Mouse (Mus musculus) embryonic facial prominence, embryonic 10.5 days (tissue): ENCODE data around the gene Anln. TPM values are rescaled to one million over a fixed set of nuclear protein-coding genes. Genes with fewer than 3 reads are reported as not detected.

Source experiments
- DNase-seq: peaks from one replicate; pipeline ENCODE4 v3.0.0-alpha.2; 2017; ENCODE audit warnings: low spot score
- H3K27ac ChIP-seq: fragments of 300-500 bp; sonication (generic); replicated peaks from 2 replicates; pipeline ENCODE4 v1.5.1; 2016; ENCODE audit warnings: mild to moderate bottlenecking
- H3K27me3 ChIP-seq: fragments of 300-500 bp; sonication (generic); replicated peaks from 2 replicates; pipeline ENCODE4 v1.6.1; 2016; ENCODE audit warnings: low read depth, mild to moderate bottlenecking; ENCODE audit not compliant: poor library complexity, severe bottlenecking
- H3K36me3 ChIP-seq: fragments of 300-500 bp; sonication (generic); replicated peaks from 2 replicates; pipeline ENCODE4 v1.6.1; 2016; ENCODE audit warnings: mild to moderate bottlenecking, moderate library complexity
- H3K4me1 ChIP-seq: fragments of 300-500 bp; sonication (generic); 2 replicates; pipeline ENCODE4 v1.6.1; 2016
- H3K4me3 ChIP-seq: fragments of 300-500 bp; sonication (generic); 2 replicates; pipeline ENCODE4 v1.5.1; 2016; ENCODE audit warnings: mild to moderate bottlenecking, moderate library complexity
- H3K9me3 ChIP-seq: fragments of 300-500 bp; sonication (generic); 2 replicates; pipeline ENCODE4 v1.6.1; 2016; ENCODE audit warnings: mild to moderate bottlenecking
- WGBS: fragments of 180-500 bp; shearing (Covaris S2); methylation state at CpG from one replicate; pipeline ENCODE4 v1.1.7; 2016; 5-methylcytosine and 5-hydroxymethylcytosine counted together
- polyA plus RNA-seq: library from polyadenylated mRNA; unstranded; fragments of >200 nt; fragmentation: Nextera tagmentation; extraction: Ambion mirVana; gene quantifications from 2 replicates; pipeline ENCODE4 v1.2.1, GENCODE M21; 2016

Gene Anln
- polyA plus RNA-seq, 1 experiment from 2014 or later, result 41.6 TPM

GRCm38 (mm10) chr9:22390390-22390789, 1.4 kb upstream of the Anln start:
- peaks cover 32% of the 10 kb centered on the region for H3K4me1 ChIP-seq
- no peak overlapping the region for H3K27ac ChIP-seq
- H3K36me3 ChIP-seq, result peaks cover 9% of the 10 kb centered on the region
- no peak overlapping the region for H3K4me3 ChIP-seq
- DNase-seq, result no peak
- H3K27me3 ChIP-seq, result no peaks in the 10 kb centered on the region
- 88% methylated on average over 5 of the region's 5 CpGs for WGBS
- H3K9me3 ChIP-seq, result no peaks in the 10 kb centered on the region

GRCm38 (mm10) chr9:22389736-22390245, 803 bp upstream of the Anln start:
- Histone ChIP-seq H3K27me3 (no peaks in the 10 kb centered on the region), H3K4me1 (peaks cover 32% of the 10 kb centered on the region), H3K27ac (peak overlapping the region; percentile 96), H3K4me3 (peak overlapping the region; percentile 87), H3K9me3 (no peaks in the 10 kb centered on the region), H3K36me3 (peaks cover 15% of the 10 kb centered on the region)
- 66% methylated on average over 6 of the region's 6 CpGs for WGBS
- no peak for DNase-seq

- Histone ChIP-seq H3K36me3 (peaks cover 22% of the 10 kb centered on the region), H3K27ac (peak overlapping the region; percentile 96), H3K4me1 (peaks cover 32% of the 10 kb centered on the region), H3K9me3 (no peaks in the 10 kb centered on the region), H3K27me3 (no peaks in the 10 kb centered on the region), H3K4me3 (peak overlapping the region; percentile 87)
- WGBS, result under 1% methylated on average over 41 of the region's 41 CpGs
- DNase-seq, result no peak
Measured at GRCm38 (mm10) chr9:22388401-22388980, 497 bp downstream of the Anln start.

- no peak for DNase-seq
- Histone ChIP-seq H3K27me3 (no peaks in the 10 kb centered on the region), H3K9me3 (no peaks in the 10 kb centered on the region), H3K27ac (peak overlapping the region; percentile 96), H3K4me1 (peaks cover 32% of the 10 kb centered on the region), H3K36me3 (peaks cover 28% of the 10 kb centered on the region), H3K4me3 (peak overlapping the region; percentile 87)
- 27% methylated on average over 6 of the region's 6 CpGs for WGBS
Measured at GRCm38 (mm10) chr9:22387901-22388300, 1.1 kb downstream of the Anln start.

GRCm38 (mm10) chr9:22385890-22386289, 3.1 kb downstream of the Anln start:
- WGBS, result 85% methylated on average over 2 of the region's 2 CpGs
- Histone ChIP-seq H3K4me1 (peaks cover 32% of the 10 kb centered on the region), H3K36me3 (peaks cover 48% of the 10 kb centered on the region), H3K4me3 (no peak overlapping the region), H3K27me3 (no peaks in the 10 kb centered on the region), H3K9me3 (no peaks in the 10 kb centered on the region), H3K27ac (no peak overlapping the region)
- no peak for DNase-seq

GRCm38 (mm10) chr9:22376086-22376485, 12.9 kb downstream of the Anln start:
- Histone ChIP-seq H3K4me3 (no peak overlapping the region), H3K4me1 (no peaks in the 10 kb centered on the region), H3K9me3 (peaks cover 2% of the 10 kb centered on the region; the same call in 1 of the 2 replicates), H3K27ac (no peak overlapping the region), H3K27me3 (no peaks in the 10 kb centered on the region), H3K36me3 (peaks cover 93% of the 10 kb centered on the region)
- DNase-seq, result no peak
- WGBS, result 82% methylated on average over 5 of the region's 5 CpGs

GRCm38 (mm10) chr9:22372760-22373159, 16.2 kb downstream of the Anln start:
- Histone ChIP-seq H3K36me3 (peaks cover 93% of the 10 kb centered on the region), H3K27ac (no peak overlapping the region), H3K9me3 (no peaks in the 10 kb centered on the region), H3K27me3 (no peaks in the 10 kb centered on the region), H3K4me3 (no peak overlapping the region), H3K4me1 (no peaks in the 10 kb centered on the region)
- 95% methylated on average over 4 of the region's 4 CpGs for WGBS
- DNase-seq, result no peak

- H3K27me3 ChIP-seq, result no peaks in the 10 kb centered on the region
- H3K4me3 ChIP-seq, result no peak overlapping the region
- 87% methylated on average over 6 of the region's 6 CpGs for WGBS
- no peak overlapping the region for H3K27ac ChIP-seq
- no peaks in the 10 kb centered on the region for H3K4me1 ChIP-seq
- peaks cover 97% of the 10 kb centered on the region for H3K36me3 ChIP-seq
- H3K9me3 ChIP-seq, result no peaks in the 10 kb centered on the region
- DNase-seq, result no peak
Measured at GRCm38 (mm10) chr9:22368030-22368429, 21.0 kb downstream of the Anln start.

GRCm38 (mm10) chr9:22366621-22367020, 22.4 kb downstream of the Anln start:
- Histone ChIP-seq H3K4me1 (no peaks in the 10 kb centered on the region), H3K27ac (no peak overlapping the region)

GRCm38 (mm10) chr9:22366221-22366620, 22.8 kb downstream of the Anln start:
- no peaks in the 10 kb centered on the region for H3K9me3 ChIP-seq
- H3K36me3 ChIP-seq, result peaks cover 97% of the 10 kb centered on the region
- no peak for DNase-seq
- no peak overlapping the region for H3K4me3 ChIP-seq
- 95% methylated on average over 2 of the region's 2 CpGs for WGBS
- no peak overlapping the region for H3K27ac ChIP-seq
- no peaks in the 10 kb centered on the region for H3K4me1 ChIP-seq
- no peaks in the 10 kb centered on the region for H3K27me3 ChIP-seq

More at GRCm38 (mm10) chr9:22366621-22367020, 22.4 kb downstream of the Anln start:
- WGBS, result 95% methylated on average over 10 of the region's 10 CpGs
- H3K4me3 ChIP-seq, result no peak overlapping the region
- H3K36me3 ChIP-seq, result peaks cover 97% of the 10 kb centered on the region
- DNase-seq, result no peak
- H3K27me3 ChIP-seq, result no peaks in the 10 kb centered on the region
- H3K9me3 ChIP-seq, result no peaks in the 10 kb centered on the region

GRCm38 (mm10) chr9:22360916-22361315, 28.1 kb downstream of the Anln start:
- H3K4me1 ChIP-seq, result no peaks in the 10 kb centered on the region
- H3K36me3 ChIP-seq, result peaks cover 100% of the 10 kb centered on the region
- H3K4me3 ChIP-seq, result no peak overlapping the region
- no peaks in the 10 kb centered on the region for H3K27me3 ChIP-seq
- H3K27ac ChIP-seq, result no peak overlapping the region
- WGBS, result 94% methylated on average over 6 of the region's 6 CpGs
- no peak for DNase-seq
- H3K9me3 ChIP-seq, result no peaks in the 10 kb centered on the region

- 89% methylated on average over 3 of the region's 3 CpGs for WGBS
- no peak overlapping the region for H3K4me3 ChIP-seq
- no peaks in the 10 kb centered on the region for H3K9me3 ChIP-seq
- H3K27me3 ChIP-seq, result no peaks in the 10 kb centered on the region
- H3K36me3 ChIP-seq, result peaks cover 97% of the 10 kb centered on the region
- no peaks in the 10 kb centered on the region for H3K4me1 ChIP-seq
- H3K27ac ChIP-seq, result no peak overlapping the region
- no peak for DNase-seq
Measured at GRCm38 (mm10) chr9:22355919-22356318, 33.1 kb downstream of the Anln start.

- WGBS, result 71% methylated on average over 5 of the region's 5 CpGs
- H3K4me1 ChIP-seq, result no peaks in the 10 kb centered on the region
- no peak overlapping the region for H3K27ac ChIP-seq
- H3K27me3 ChIP-seq, result no peaks in the 10 kb centered on the region
- no peak overlapping the region for H3K4me3 ChIP-seq
- no peaks in the 10 kb centered on the region for H3K9me3 ChIP-seq
- DNase-seq, result no peak
- peaks cover 94% of the 10 kb centered on the region for H3K36me3 ChIP-seq
Measured at GRCm38 (mm10) chr9:22353901-22354300, 35.1 kb downstream of the Anln start.
